Comparison of ENCODE assay signal across 8 mouse cellular contexts in the genomic region with DNA sequence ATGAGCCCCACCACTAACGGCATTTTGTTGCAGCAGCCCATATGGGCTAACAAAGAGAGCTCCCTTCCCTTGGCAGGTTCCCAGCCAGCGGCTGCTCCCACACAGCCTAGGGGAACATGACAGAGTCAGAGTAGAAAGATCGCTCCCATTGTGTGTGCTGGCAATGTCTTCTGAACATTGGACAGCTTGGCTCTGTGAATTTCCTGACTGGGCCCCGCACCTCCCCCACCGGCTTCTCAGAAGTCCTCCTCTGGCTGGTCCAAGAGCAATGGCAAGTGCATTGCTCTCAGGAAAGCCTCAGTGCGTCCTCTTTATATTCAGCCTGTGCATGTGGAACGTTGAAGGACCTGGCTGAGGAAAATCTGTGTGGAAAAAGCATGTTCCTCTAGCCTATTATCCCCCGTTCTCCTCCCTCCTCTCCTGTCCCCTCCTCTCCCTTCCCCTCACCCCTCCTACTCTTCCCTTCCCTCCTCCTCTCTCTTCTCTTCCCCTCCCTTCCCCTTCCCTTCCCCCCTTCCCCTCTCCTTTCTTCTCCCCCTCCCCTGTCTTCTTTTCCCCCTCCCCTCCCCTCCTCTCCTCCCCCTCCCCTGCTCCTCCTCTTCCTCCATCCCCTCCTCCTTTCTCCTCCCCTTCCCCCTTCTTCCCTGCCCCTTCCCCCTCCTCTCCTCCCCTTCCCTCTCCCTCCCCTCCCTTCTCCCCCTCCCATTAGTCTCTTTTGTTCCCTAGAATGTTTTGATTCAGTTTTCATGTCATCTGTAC. TPM values are rescaled to one million over a fixed set of nuclear protein-coding genes. Genes with fewer than 3 reads are reported as not detected.
A peak's percentile ranks its signal among the peaks of the same experiment; 100 is the strongest.
DNase-seq lines count a peak whose midpoint lies in the region; ATAC-seq and TF ChIP-seq lines count a peak whose summit lies in the region.

No protein-coding gene starts in this region.

- H3K4me3 ChIP-seq in forebrain, embryonic 12.5 days (replicated peaks) = no peak overlapping the region
- H3K4me3 ChIP-seq in heart, embryonic 13.5 days = no peak overlapping the region
- no peak overlapping the region for H3K4me3 ChIP-seq in kidney, postnatal 0 days (replicated peaks; ENCODE audit: low read depth, low read length)

- H3K4me1 ChIP-seq in forebrain, embryonic 12.5 days = peaks cover 23% of the 10 kb centered on the region
- peaks cover 11% of the 10 kb centered on the region for H3K4me1 ChIP-seq in heart, embryonic 13.5 days
- H3K4me1 ChIP-seq in kidney, postnatal 0 days (replicated peaks; ENCODE audit: insufficient read depth, low read length) = 0 out of 2 replicates have a peak, but pooled peaks cover 8% of the 10 kb centered on the region

- peak overlapping the region; percentile 27 for H3K4me2 ChIP-seq in forebrain, embryonic 12.5 days
- peak overlapping the region; percentile 27 for H3K4me2 ChIP-seq in heart, embryonic 13.5 days
- peak overlapping the region; percentile 13; the same call in 1 of the 2 replicates for H3K4me2 ChIP-seq in kidney, postnatal 0 days (ENCODE audit: low read length)

- peak overlapping the region; percentile 40; the same call in 1 of the 2 replicates for H3K9ac ChIP-seq in forebrain, embryonic 12.5 days
- H3K9ac ChIP-seq in heart, embryonic 13.5 days = peak overlapping the region; percentile 12; the same call in 1 of the 2 replicates
- H3K9ac ChIP-seq in kidney, postnatal 0 days (ENCODE audit: low read depth, low read length) = no peak overlapping the region

- peaks cover 11% of the 10 kb centered on the region for H3K36me3 ChIP-seq in forebrain, embryonic 12.5 days (replicated peaks)
- peaks cover 14% of the 10 kb centered on the region for H3K36me3 ChIP-seq in heart, embryonic 13.5 days
- peaks cover 6% of the 10 kb centered on the region; the same call in 1 of the 2 replicates for H3K36me3 ChIP-seq in kidney, postnatal 0 days (ENCODE audit: insufficient read depth, low read length)

- DNase-seq in adrenal gland, postnatal 10 days = peak; percentile 50
- DNase-seq in adrenal gland, adult 8-10 months = no peak
- DNase-seq in kidney, postnatal 0 days (ENCODE audit: low spot score) = peak; percentile 78
- DNase-seq in lung, adult 18-20 months = peak; percentile 64 to 67
- peak; percentile 47 for DNase-seq in ovary, postnatal 14 days (ENCODE audit: low spot score)
- DNase-seq in spleen, postnatal 4 days (ENCODE audit: low spot score in 2 of 2) = no peak

- H3K27me3 ChIP-seq in forebrain, embryonic 12.5 days = no peaks in the 10 kb centered on the region
- H3K27me3 ChIP-seq in heart, embryonic 13.5 days (replicated peaks) = no peaks in the 10 kb centered on the region
- no peaks in the 10 kb centered on the region for H3K27me3 ChIP-seq in kidney, postnatal 0 days (ENCODE audit: insufficient read depth, low read length)

- whole genome bisulfite sequencing in forebrain, embryonic 12.5 days = 23% methylated on average over 8 of the region's 8 CpGs
- WGBS in heart, embryonic 13.5 days = 39% methylated on average over 8 of the region's 8 CpGs
- 28% methylated on average over 8 of the region's 8 CpGs for WGBS in kidney, postnatal 0 days

- peak; percentile 90 for ATAC-seq in forebrain, embryonic 12.5 days (ENCODE audit: low FRiP score)
- ATAC-seq in heart, embryonic 13.5 days (ENCODE audit: extremely low read depth, insufficient number of reproducible peaks, low FRiP score, low TSS enrichment) = no peak
- ATAC-seq in kidney, postnatal 0 days (replicated peaks; ENCODE audit: low FRiP score, low read depth) = peak; percentile 30; the same call in 1 of the 2 replicates

- no peak for TF ChIP-seq CTCF in kidney, postnatal 0 days (IDR thresholded peaks at IDR 0.05; ENCODE audit: low read depth)

- H3K27ac ChIP-seq in forebrain, embryonic 12.5 days = peak overlapping the region; percentile 95
- H3K27ac ChIP-seq in heart, embryonic 13.5 days (replicated peaks) = peak overlapping the region; percentile 82
- peak overlapping the region; percentile 81 for H3K27ac ChIP-seq in kidney, postnatal 0 days

- H3K9me3 ChIP-seq in forebrain, embryonic 12.5 days = no peaks in the 10 kb centered on the region
- no peaks in the 10 kb centered on the region for H3K9me3 ChIP-seq in heart, embryonic 13.5 days
- no peaks in the 10 kb centered on the region for H3K9me3 ChIP-seq in kidney, postnatal 0 days (replicated peaks; ENCODE audit: low read length)

RNA-seq across cellular contexts. Expression of a gene that starts 16.1 kb away (rescaled TPM):
- total RNA-seq in adrenal gland, postnatal 10 days (2021) = 100 to 1,000 TPM; 637 to 664 TPM
- total RNA-seq in adrenal gland, adult 8-10 months (2022) = 100 to 1,000 TPM; 254 to 452 (median 371) TPM
- polyA plus RNA-seq in forebrain, embryonic 12.5 days (2016; fragmentation: Nextera tagmentation; extraction: Ambion mirVana) = 248 TPM in 2 replicates
- polyA plus RNA-seq in heart, embryonic 13.5 days (2015; fragmentation: Nextera tagmentation; extraction: Ambion mirVana) = 523 and 604 TPM in 2 replicates
- polyA plus RNA-seq in kidney, postnatal 0 days (2015; fragmentation: Nextera tagmentation; extraction: Ambion mirVana) = 353 and 364 TPM in 2 replicates

RNA-seq across cellular contexts. Expression of a gene that starts 16.3 kb away (rescaled TPM):
- total RNA-seq in adrenal gland, postnatal 10 days (2021) = 10 to 100 TPM; 22.9 to 28.0 TPM
- 10 to 100 TPM; 21.5 to 30.9 (median 26.1) TPM for total RNA-seq in adrenal gland, adult 8-10 months (2022)
- polyA plus RNA-seq in forebrain, embryonic 12.5 days (2016; fragmentation: Nextera tagmentation; extraction: Ambion mirVana) = 43.2 and 45.6 TPM in 2 replicates
- polyA plus RNA-seq in heart, embryonic 13.5 days (2015; fragmentation: Nextera tagmentation; extraction: Ambion mirVana) = 21.9 and 24.0 TPM in 2 replicates
- polyA plus RNA-seq in kidney, postnatal 0 days (2015; fragmentation: Nextera tagmentation; extraction: Ambion mirVana) = 25.9 and 28.8 TPM in 2 replicates

RNA-seq across cellular contexts. Expression of a gene that starts 28.5 kb away (rescaled TPM):
- 10 to 100 TPM; 15.4 to 21.8 TPM for total RNA-seq in adrenal gland, postnatal 10 days (2021)
- total RNA-seq in adrenal gland, adult 8-10 months (2022) = 10 to 100 TPM; 20.6 to 28.1 (median 24.2) TPM
- 30.6 and 31.3 TPM in 2 replicates for polyA plus RNA-seq in forebrain, embryonic 12.5 days (2016; fragmentation: Nextera tagmentation; extraction: Ambion mirVana)
- 14.7 and 15.0 TPM in 2 replicates for polyA plus RNA-seq in heart, embryonic 13.5 days (2015; fragmentation: Nextera tagmentation; extraction: Ambion mirVana)
- polyA plus RNA-seq in kidney, postnatal 0 days (2015; fragmentation: Nextera tagmentation; extraction: Ambion mirVana) = 21.5 and 24.6 TPM in 2 replicates

Comparison
In these comparisons a context has a peak if more than half of its experiments do, and no peak if none do; other contexts are left out.
1. DNase-seq: peak in adrenal gland, postnatal 10 days (single experiment), kidney, postnatal 0 days (single experiment), lung, adult 18-20 months (2 of 2) and ovary, postnatal 14 days (single experiment); none in adrenal gland, adult 8-10 months (single experiment) and spleen, postnatal 4 days (0 of 2).
2. Peak in every context shown above with its lines, with median percentiles within 50 percentile points of each other: H3K27ac ChIP-seq and H3K4me2 ChIP-seq.